Mouse (Mus musculus): ENCODE data around the gene Zfp683. TPM values are rescaled to one million over a fixed set of nuclear protein-coding genes. Genes with fewer than 3 reads are reported as not detected.

The Zfp683 gene
- total RNA-seq, 1 experiment, result not detected

- DNase-seq (ENCODE audit: low read depth, low spot score), result no peak
- in situ Hi-C loops (cut with MboI; ENCODE audit: low sequenced_read_pairs in 2 of 2, unreplicated experiment in 2 of 2), result no loop called here
- no peaks in the 10 kb centered on the region for H3K36me3 ChIP-seq (ENCODE audit: control insufficient read depth, insufficient read depth, low read length, poor library complexity, severe bottlenecking)
- no peak overlapping the region for H3K9ac ChIP-seq (ENCODE audit: insufficient read depth, low read depth, low read length, poor library complexity, severe bottlenecking)
- H3K4me1 ChIP-seq (ENCODE audit: control insufficient read depth in 2 of 2, insufficient read depth in 2 of 2, low read length in 2 of 2, poor library complexity in 1 of 2), result no peaks in the 10 kb centered on the region; a peak in 1 of 4 replicates
- no peaks in the 10 kb centered on the region for H3K9me3 ChIP-seq (ENCODE audit: control insufficient read depth, insufficient read depth, low read depth, low read length)
- TF ChIP-seq HCFC1 (IDR thresholded peaks at IDR 0.05; ENCODE audit: borderline replicate concordance, insufficient read depth, low read length) (no peak), MAFK (IDR thresholded peaks at IDR 0.05; ENCODE audit: insufficient read depth, low read depth, low read length) (no peak), ZNF384 (IDR thresholded peaks at IDR 0.05; ENCODE audit: low read depth, low read length) (no peak), ZC3H11A (IDR thresholded peaks at IDR 0.05; ENCODE audit: borderline replicate concordance, low read depth, low read length) (no peak), CHD2 (IDR thresholded peaks at IDR 0.05; ENCODE audit: low read depth, low read length) (no peak)
- no peak overlapping the region for H3K4me3 ChIP-seq (ENCODE audit: insufficient read depth in 1 of 2, low read depth in 1 of 2, low read length in 2 of 2, poor library complexity in 1 of 2, severe bottlenecking in 1 of 2)
- no peak overlapping the region for H3K27ac ChIP-seq (ENCODE audit: insufficient read depth, low read depth, low read length, poor library complexity, severe bottlenecking)
Measured at GRCm38 (mm10) chr4:134052560-134052959, 1.1 kb upstream of the Zfp683 start.

GRCm38 (mm10) chr4:134058166-134058715 lies 4.6 kb downstream of the Zfp683 start:
- H3K4me3 ChIP-seq (ENCODE audit: insufficient read depth in 1 of 2, low read depth in 1 of 2, low read length in 2 of 2, poor library complexity in 1 of 2, severe bottlenecking in 1 of 2), result peak overlapping the region; percentile 17 to 50; a peak in 3 of 4 replicates
- no peak for DNase-seq (ENCODE audit: low read depth, low spot score)

GRCm38 (mm10) chr4:134058908-134059307 lies 5.3 kb downstream of the Zfp683 start:
- no peak overlapping the region for H3K27ac ChIP-seq (ENCODE audit: insufficient read depth, low read depth, low read length, poor library complexity, severe bottlenecking)
- DNase-seq (ENCODE audit: low read depth, low spot score), result no peak
- H3K36me3 ChIP-seq (ENCODE audit: control insufficient read depth, insufficient read depth, low read length, poor library complexity, severe bottlenecking), result no peaks in the 10 kb centered on the region
- peak overlapping the region; percentile 17 to 50; a peak in 3 of 4 replicates for H3K4me3 ChIP-seq (ENCODE audit: insufficient read depth in 1 of 2, low read depth in 1 of 2, low read length in 2 of 2, poor library complexity in 1 of 2, severe bottlenecking in 1 of 2)
- no peaks in the 10 kb centered on the region for H3K9me3 ChIP-seq (ENCODE audit: control insufficient read depth, insufficient read depth, low read depth, low read length)
- no peak for TF ChIP-seq CHD2 (IDR thresholded peaks at IDR 0.05; ENCODE audit: low read depth, low read length)
- no peak for TF ChIP-seq MAFK (IDR thresholded peaks at IDR 0.05; ENCODE audit: insufficient read depth, low read depth, low read length)
- TF ChIP-seq HCFC1 (IDR thresholded peaks at IDR 0.05; ENCODE audit: borderline replicate concordance, insufficient read depth, low read length), result no peak
- no peak for TF ChIP-seq ZC3H11A (IDR thresholded peaks at IDR 0.05; ENCODE audit: borderline replicate concordance, low read depth, low read length)
- no peak for TF ChIP-seq ZNF384 (IDR thresholded peaks at IDR 0.05; ENCODE audit: low read depth, low read length)
- in situ Hi-C loops (cut with MboI; ENCODE audit: low sequenced_read_pairs in 2 of 2, unreplicated experiment in 2 of 2), result no loop called here
- no peak overlapping the region; the same call in 1 of the 2 replicates for H3K9ac ChIP-seq (ENCODE audit: insufficient read depth, low read depth, low read length, poor library complexity, severe bottlenecking)
- peaks cover 6 to 26% of the 10 kb centered on the region in 2 experiments for H3K4me1 ChIP-seq (ENCODE audit: control insufficient read depth in 2 of 2, insufficient read depth in 2 of 2, low read length in 2 of 2, poor library complexity in 1 of 2)

More at GRCm38 (mm10) chr4:134058166-134058715, 4.6 kb downstream of the Zfp683 start:
- H3K27ac ChIP-seq (ENCODE audit: insufficient read depth, low read depth, low read length, poor library complexity, severe bottlenecking), result no peak overlapping the region
- peaks cover 6 to 26% of the 10 kb centered on the region in 2 experiments for H3K4me1 ChIP-seq (ENCODE audit: control insufficient read depth in 2 of 2, insufficient read depth in 2 of 2, low read length in 2 of 2, poor library complexity in 1 of 2)
- H3K9me3 ChIP-seq (ENCODE audit: control insufficient read depth, insufficient read depth, low read depth, low read length), result no peaks in the 10 kb centered on the region
- in situ Hi-C loops (cut with MboI; ENCODE audit: low sequenced_read_pairs in 2 of 2, unreplicated experiment in 2 of 2), result no loop called here
- H3K36me3 ChIP-seq (ENCODE audit: control insufficient read depth, insufficient read depth, low read length, poor library complexity, severe bottlenecking), result no peaks in the 10 kb centered on the region
- no peak for TF ChIP-seq HCFC1 (IDR thresholded peaks at IDR 0.05; ENCODE audit: borderline replicate concordance, insufficient read depth, low read length)
- TF ChIP-seq CHD2 (IDR thresholded peaks at IDR 0.05; ENCODE audit: low read depth, low read length), result no peak
- no peak for TF ChIP-seq MAFK (IDR thresholded peaks at IDR 0.05; ENCODE audit: insufficient read depth, low read depth, low read length)
- TF ChIP-seq ZC3H11A (IDR thresholded peaks at IDR 0.05; ENCODE audit: borderline replicate concordance, low read depth, low read length), result no peak
- TF ChIP-seq ZNF384 (IDR thresholded peaks at IDR 0.05; ENCODE audit: low read depth, low read length), result no peak
- no peak overlapping the region; the same call in 1 of the 2 replicates for H3K9ac ChIP-seq (ENCODE audit: insufficient read depth, low read depth, low read length, poor library complexity, severe bottlenecking)

GRCm38 (mm10) chr4:134060135-134060865 lies 6.7 kb downstream of the Zfp683 start, which contains the start of gene Crybg2:
Crybg2 (plus strand) TSS chr4:134060815.
- Histone ChIP-seq H3K4me1 (ENCODE audit: control insufficient read depth in 2 of 2, insufficient read depth in 2 of 2, low read length in 2 of 2, poor library complexity in 1 of 2) (peaks cover 6 to 30% of the 10 kb centered on the region in 2 experiments), H3K9ac (ENCODE audit: insufficient read depth, low read depth, low read length, poor library complexity, severe bottlenecking) (peak within 1 kb of the TSS; percentile 32), H3K36me3 (ENCODE audit: control insufficient read depth, insufficient read depth, low read length, poor library complexity, severe bottlenecking) (no peaks in the 10 kb centered on the region), H3K27ac (ENCODE audit: insufficient read depth, low read depth, low read length, poor library complexity, severe bottlenecking) (0 out of 2 replicates have a peak within 1 kb of the TSS, but pooled peaks have one; percentile 31), H3K4me3 (ENCODE audit: insufficient read depth in 1 of 2, low read depth in 1 of 2, low read length in 2 of 2, poor library complexity in 1 of 2, severe bottlenecking in 1 of 2) (peak within 1 kb of the TSS; percentile 44 to 61), H3K9me3 (ENCODE audit: control insufficient read depth, insufficient read depth, low read depth, low read length) (no peaks in the 10 kb centered on the region)
- DNase-seq (ENCODE audit: low read depth, low spot score), result no peak
- in situ Hi-C loops (cut with MboI; ENCODE audit: low sequenced_read_pairs in 2 of 2, unreplicated experiment in 2 of 2), result no loop called here
- TF ChIP-seq HCFC1 (IDR thresholded peaks at IDR 0.05; ENCODE audit: borderline replicate concordance, insufficient read depth, low read length), result no peak
- TF ChIP-seq MAFK (IDR thresholded peaks at IDR 0.05; ENCODE audit: insufficient read depth, low read depth, low read length), result no peak
- TF ChIP-seq ZC3H11A (IDR thresholded peaks at IDR 0.05; ENCODE audit: borderline replicate concordance, low read depth, low read length), result no peak
- no peak for TF ChIP-seq CHD2 (IDR thresholded peaks at IDR 0.05; ENCODE audit: low read depth, low read length)
- no peak for TF ChIP-seq ZNF384 (IDR thresholded peaks at IDR 0.05; ENCODE audit: low read depth, low read length)

Data from ES-E14 (cell line).